Mouse (Mus musculus): ENCODE data around the gene Psen2.

DNA sequence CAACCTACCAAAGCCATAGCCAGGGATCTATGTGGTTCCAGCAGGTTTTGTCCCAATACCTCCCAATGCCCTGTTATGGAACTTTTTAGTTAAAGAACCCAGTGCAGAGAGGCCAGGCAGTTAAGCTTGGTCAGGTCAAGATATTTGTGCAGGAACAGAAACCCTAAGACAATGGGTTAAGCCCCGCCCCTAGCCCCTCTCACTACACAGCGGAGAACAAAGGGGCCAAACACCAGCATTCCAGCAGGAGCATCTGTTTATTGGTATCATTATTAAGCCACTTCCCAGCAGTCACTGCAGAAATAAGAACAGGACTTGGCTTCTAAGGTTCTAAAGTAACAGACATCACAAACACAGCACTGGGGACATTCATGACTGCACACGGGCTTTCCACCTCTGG lies 36.5 kb downstream of the Psen2 start:
- TF ChIP-seq CTCF (IDR thresholded peaks at IDR 0.05; ENCODE audit: low read depth) = no peak
- no peak for TF ChIP-seq EP300 (IDR thresholded peaks at IDR 0.05; ENCODE audit: low read depth)
